Mouse (Mus musculus): ENCODE measurements around the gene Cfap299. TPM values are rescaled to one million over a fixed set of nuclear protein-coding genes. Genes with fewer than 3 reads are reported as not detected.

The Cfap299 gene
- polyA plus RNA-seq, 1 experiment from 2014 or later, result 1.5 TPM

- 81% methylated on average over 1 of the region's 1 CpGs for WGBS
These were observed 194.7 kb downstream of the Cfap299 start for GRCm38 (mm10) chr5:98523783-98524182.

GRCm38 (mm10) chr5:98541333-98541732, 212.2 kb downstream of the Cfap299 start:
- Histone ChIP-seq H3K27ac (ENCODE audit: low read depth, low read length) (no peak overlapping the region), H3K4me2 (ENCODE audit: low read length) (no peak overlapping the region), H3K9ac (ENCODE audit: low read length) (no peak overlapping the region), H3K4me1 (ENCODE audit: control insufficient read depth, insufficient read depth, low read length) (no peaks in the 10 kb centered on the region), H3K27me3 (replicated peaks; ENCODE audit: control insufficient read depth, insufficient read depth, low read length) (no peaks in the 10 kb centered on the region), H3K36me3 (ENCODE audit: control insufficient read depth, insufficient read depth, low read length) (no peaks in the 10 kb centered on the region), H3K9me3 (replicated peaks; ENCODE audit: control insufficient read depth, low read length) (no peaks in the 10 kb centered on the region), H3K4me3 (ENCODE audit: low read depth, low read length) (no peak overlapping the region)
- no peak for DNase-seq (ENCODE audit: low spot score)
- no peak for ATAC-seq
- 88% methylated on average over 1 of the region's 1 CpGs for WGBS

More at GRCm38 (mm10) chr5:98523783-98524182, 194.7 kb downstream of the Cfap299 start:
- H3K9me3 ChIP-seq (replicated peaks; ENCODE audit: control insufficient read depth, low read length), result no peaks in the 10 kb centered on the region
- no peak for ATAC-seq
- no peak overlapping the region for H3K4me2 ChIP-seq (ENCODE audit: low read length)
- no peak overlapping the region for H3K27ac ChIP-seq (ENCODE audit: low read depth, low read length)
- H3K27me3 ChIP-seq (replicated peaks; ENCODE audit: control insufficient read depth, insufficient read depth, low read length), result no peaks in the 10 kb centered on the region
- H3K4me1 ChIP-seq (ENCODE audit: control insufficient read depth, insufficient read depth, low read length), result no peaks in the 10 kb centered on the region
- no peak for DNase-seq (ENCODE audit: low spot score)
- no peak overlapping the region for H3K4me3 ChIP-seq (ENCODE audit: low read depth, low read length)
- no peaks in the 10 kb centered on the region for H3K36me3 ChIP-seq (ENCODE audit: control insufficient read depth, insufficient read depth, low read length)
- no peak overlapping the region for H3K9ac ChIP-seq (ENCODE audit: low read length)

GRCm38 (mm10) chr5:98550285-98550684, 221.2 kb downstream of the Cfap299 start:
- WGBS, result 63% methylated on average over 5 of the region's 5 CpGs
- Histone ChIP-seq H3K4me1 (ENCODE audit: control insufficient read depth, insufficient read depth, low read length) (no peaks in the 10 kb centered on the region; the same call in 1 of the 2 replicates), H3K36me3 (ENCODE audit: control insufficient read depth, insufficient read depth, low read length) (no peaks in the 10 kb centered on the region), H3K4me2 (ENCODE audit: low read length) (no peak overlapping the region), H3K9ac (ENCODE audit: low read length) (no peak overlapping the region), H3K27me3 (replicated peaks; ENCODE audit: control insufficient read depth, insufficient read depth, low read length) (no peaks in the 10 kb centered on the region), H3K9me3 (replicated peaks; ENCODE audit: control insufficient read depth, low read length) (no peaks in the 10 kb centered on the region), H3K4me3 (ENCODE audit: low read depth, low read length) (no peak overlapping the region), H3K27ac (ENCODE audit: low read depth, low read length) (no peak overlapping the region)
- ATAC-seq (no peak), DNase-seq (ENCODE audit: low spot score) (no peak)

- Histone ChIP-seq H3K36me3 (ENCODE audit: control insufficient read depth, insufficient read depth, low read length) (no peaks in the 10 kb centered on the region), H3K4me2 (ENCODE audit: low read length) (no peak overlapping the region), H3K9ac (ENCODE audit: low read length) (no peak overlapping the region), H3K4me1 (ENCODE audit: control insufficient read depth, insufficient read depth, low read length) (no peaks in the 10 kb centered on the region; the same call in 1 of the 2 replicates), H3K9me3 (replicated peaks; ENCODE audit: control insufficient read depth, low read length) (no peaks in the 10 kb centered on the region), H3K4me3 (ENCODE audit: low read depth, low read length) (no peak overlapping the region), H3K27me3 (replicated peaks; ENCODE audit: control insufficient read depth, insufficient read depth, low read length) (no peaks in the 10 kb centered on the region), H3K27ac (ENCODE audit: low read depth, low read length) (no peak overlapping the region)
- ATAC-seq, result no peak
- WGBS, result 84% methylated on average over 1 of the region's 1 CpGs
- DNase-seq (ENCODE audit: low spot score), result no peak
These were observed 221.8 kb downstream of the Cfap299 start for GRCm38 (mm10) chr5:98550873-98551272.

GRCm38 (mm10) chr5:98552395-98552794, 223.3 kb downstream of the Cfap299 start, which contains the start of gene Gm11111:
Gene Gm11111, plus strand, starts transcription at chr5:98552695.
- Histone ChIP-seq H3K4me3 (ENCODE audit: low read depth, low read length) (no peak within 1 kb of the TSS), H3K9me3 (replicated peaks; ENCODE audit: control insufficient read depth, low read length) (no peaks in the 10 kb centered on the region), H3K9ac (ENCODE audit: low read length) (no peak within 1 kb of the TSS), H3K27ac (ENCODE audit: low read depth, low read length) (no peak within 1 kb of the TSS), H3K27me3 (replicated peaks; ENCODE audit: control insufficient read depth, insufficient read depth, low read length) (no peaks in the 10 kb centered on the region), H3K4me2 (ENCODE audit: low read length) (no peak within 1 kb of the TSS), H3K4me1 (ENCODE audit: control insufficient read depth, insufficient read depth, low read length) (no peaks in the 10 kb centered on the region; the same call in 1 of the 2 replicates), H3K36me3 (ENCODE audit: control insufficient read depth, insufficient read depth, low read length) (no peaks in the 10 kb centered on the region)
- ATAC-seq (no peak), DNase-seq (ENCODE audit: low spot score) (no peak)

- H3K9ac ChIP-seq (ENCODE audit: low read length), result no peak overlapping the region
- H3K9me3 ChIP-seq (replicated peaks; ENCODE audit: control insufficient read depth, low read length), result no peaks in the 10 kb centered on the region
- no peak for ATAC-seq
- H3K4me2 ChIP-seq (ENCODE audit: low read length), result no peak overlapping the region
- no peak overlapping the region for H3K4me3 ChIP-seq (ENCODE audit: low read depth, low read length)
- no peak overlapping the region for H3K27ac ChIP-seq (ENCODE audit: low read depth, low read length)
- no peaks in the 10 kb centered on the region; the same call in 1 of the 2 replicates for H3K4me1 ChIP-seq (ENCODE audit: control insufficient read depth, insufficient read depth, low read length)
- H3K27me3 ChIP-seq (replicated peaks; ENCODE audit: control insufficient read depth, insufficient read depth, low read length), result no peaks in the 10 kb centered on the region
- H3K36me3 ChIP-seq (ENCODE audit: control insufficient read depth, insufficient read depth, low read length), result no peaks in the 10 kb centered on the region
- no peak for DNase-seq (ENCODE audit: low spot score)
- WGBS, result 59% methylated on average over 7 of the region's 7 CpGs
These were observed 223.9 kb downstream of the Cfap299 start for GRCm38 (mm10) chr5:98552811-98553601.

- no peak overlapping the region for H3K4me3 ChIP-seq (ENCODE audit: low read depth, low read length)
- no peaks in the 10 kb centered on the region for H3K9me3 ChIP-seq (replicated peaks; ENCODE audit: control insufficient read depth, low read length)
- DNase-seq (ENCODE audit: low spot score), result peak; percentile 67
- peak; percentile 73 for ATAC-seq
- H3K9ac ChIP-seq (ENCODE audit: low read length), result no peak overlapping the region
- no peak overlapping the region for H3K27ac ChIP-seq (ENCODE audit: low read depth, low read length)
- no peaks in the 10 kb centered on the region for H3K36me3 ChIP-seq (ENCODE audit: control insufficient read depth, insufficient read depth, low read length)
- H3K4me1 ChIP-seq (ENCODE audit: control insufficient read depth, insufficient read depth, low read length), result peaks cover 8% of the 10 kb centered on the region
- H3K27me3 ChIP-seq (replicated peaks; ENCODE audit: control insufficient read depth, insufficient read depth, low read length), result no peaks in the 10 kb centered on the region
- H3K4me2 ChIP-seq (ENCODE audit: low read length), result no peak overlapping the region
- 19% methylated on average over 4 of the region's 4 CpGs for WGBS
These were observed 232.2 kb downstream of the Cfap299 start for GRCm38 (mm10) chr5:98561301-98561700.

- no peak for ATAC-seq
- no peak overlapping the region for H3K4me3 ChIP-seq (ENCODE audit: low read depth, low read length)
- H3K9me3 ChIP-seq (replicated peaks; ENCODE audit: control insufficient read depth, low read length), result no peaks in the 10 kb centered on the region
- 72% methylated on average over 9 of the region's 9 CpGs for WGBS
- no peak for DNase-seq (ENCODE audit: low spot score)
- H3K4me1 ChIP-seq (ENCODE audit: control insufficient read depth, insufficient read depth, low read length), result peaks cover 14% of the 10 kb centered on the region
- no peak overlapping the region for H3K4me2 ChIP-seq (ENCODE audit: low read length)
- no peak overlapping the region for H3K27ac ChIP-seq (ENCODE audit: low read depth, low read length)
- no peaks in the 10 kb centered on the region for H3K27me3 ChIP-seq (replicated peaks; ENCODE audit: control insufficient read depth, insufficient read depth, low read length)
- H3K9ac ChIP-seq (ENCODE audit: low read length), result no peak overlapping the region
- H3K36me3 ChIP-seq (ENCODE audit: control insufficient read depth, insufficient read depth, low read length), result no peaks in the 10 kb centered on the region
These were observed 233.7 kb downstream of the Cfap299 start for GRCm38 (mm10) chr5:98562806-98563205.

- no peaks in the 10 kb centered on the region for H3K27me3 ChIP-seq (replicated peaks; ENCODE audit: control insufficient read depth, insufficient read depth, low read length)
- H3K4me3 ChIP-seq (ENCODE audit: low read depth, low read length), result no peak overlapping the region
- no peaks in the 10 kb centered on the region for H3K36me3 ChIP-seq (ENCODE audit: control insufficient read depth, insufficient read depth, low read length)
- H3K9ac ChIP-seq (ENCODE audit: low read length), result no peak overlapping the region
- peaks cover 14% of the 10 kb centered on the region for H3K4me1 ChIP-seq (ENCODE audit: control insufficient read depth, insufficient read depth, low read length)
- H3K9me3 ChIP-seq (replicated peaks; ENCODE audit: control insufficient read depth, low read length), result no peaks in the 10 kb centered on the region
- DNase-seq (ENCODE audit: low spot score), result no peak
- no peak for ATAC-seq
- H3K27ac ChIP-seq (ENCODE audit: low read depth, low read length), result no peak overlapping the region
- H3K4me2 ChIP-seq (ENCODE audit: low read length), result no peak overlapping the region
- 21% methylated on average over 9 of the region's 9 CpGs for WGBS
These were observed 234.7 kb downstream of the Cfap299 start for GRCm38 (mm10) chr5:98563801-98564200.
